Comparison of ENCODE assay signal across 13 mouse cellular contexts in genomic region chr14:16152702-16153101, GRCm38 (mm10).
DNase-seq lines count a peak whose midpoint lies in the region; ATAC-seq and TF ChIP-seq lines count a peak whose summit lies in the region.
"Had no signal": no experiment of that assay in that cellular context is flagged by ENCODE, and none has a peak within 500 bp of the region (broad histone marks: within the 10 kb centered on the region; RNA-seq: fewer than 3 reads in every experiment).

No protein-coding gene starts in this region.

- H3K27ac ChIP-seq in hindbrain, postnatal 0 days: no peak overlapping the region
- no peak overlapping the region for H3K27ac ChIP-seq in hindbrain, embryonic 11.5 days (ENCODE audit: low read depth, low read length)
- H3K27ac ChIP-seq in forebrain, embryonic 14.5 days (ENCODE audit: low read depth, low read length): no peak overlapping the region
- no peak overlapping the region for H3K27ac ChIP-seq in heart, embryonic 12.5 days (ENCODE audit: poor library complexity, severe bottlenecking)
- H3K27ac ChIP-seq: embryonic facial prominence, embryonic 15.5 days; liver, embryonic 13.5 days had no signal

- H3K27me3 ChIP-seq in hindbrain, postnatal 0 days (ENCODE audit: insufficient read depth, low read length): no peaks in the 10 kb centered on the region
- H3K27me3 ChIP-seq in hindbrain, embryonic 11.5 days (ENCODE audit: control insufficient read depth, insufficient read depth, low read length): no peaks in the 10 kb centered on the region
- no peaks in the 10 kb centered on the region for H3K27me3 ChIP-seq in forebrain, embryonic 14.5 days (replicated peaks; ENCODE audit: control insufficient read depth, insufficient read depth, low read length)
- no peaks in the 10 kb centered on the region for H3K27me3 ChIP-seq in heart, embryonic 12.5 days (replicated peaks)
- H3K27me3 ChIP-seq: embryonic facial prominence, embryonic 15.5 days; liver, embryonic 13.5 days; megakaryocyte, embryonic 14.5 days had no signal

- no peaks in the 10 kb centered on the region for H3K9me3 ChIP-seq in hindbrain, postnatal 0 days (ENCODE audit: low read length)
- no peaks in the 10 kb centered on the region for H3K9me3 ChIP-seq in hindbrain, embryonic 11.5 days (ENCODE audit: control insufficient read depth, low read length)
- no peaks in the 10 kb centered on the region for H3K9me3 ChIP-seq in forebrain, embryonic 14.5 days (replicated peaks; ENCODE audit: control insufficient read depth, low read length)
- no peaks in the 10 kb centered on the region for H3K9me3 ChIP-seq in heart, embryonic 12.5 days (replicated peaks)
- H3K9me3 ChIP-seq: embryonic facial prominence, embryonic 15.5 days; liver, embryonic 13.5 days; megakaryocyte, embryonic 14.5 days had no signal

- no peak overlapping the region for H3K4me3 ChIP-seq in hindbrain, postnatal 0 days (ENCODE audit: low read length)
- H3K4me3 ChIP-seq in hindbrain, embryonic 11.5 days (ENCODE audit: low read depth, low read length): no peak overlapping the region
- no peak overlapping the region for H3K4me3 ChIP-seq in forebrain, embryonic 14.5 days (ENCODE audit: low read depth, low read length)
- H3K4me3 ChIP-seq in heart, embryonic 12.5 days: no peak overlapping the region
- H3K4me3 ChIP-seq: embryonic facial prominence, embryonic 15.5 days; liver, embryonic 13.5 days; megakaryocyte, embryonic 14.5 days; myocyte had no signal

- peak; percentile 84 for ATAC-seq in hindbrain, postnatal 0 days
- no peak for ATAC-seq in hindbrain, embryonic 11.5 days (ENCODE audit: low FRiP score)
- ATAC-seq in forebrain, embryonic 14.5 days: peak; percentile 76
- ATAC-seq in heart, embryonic 12.5 days (ENCODE audit: insufficient number of reproducible peaks, low FRiP score): no peak

- no peak overlapping the region for H3K4me2 ChIP-seq in hindbrain, postnatal 0 days (ENCODE audit: low read depth, low read length)
- H3K4me2 ChIP-seq in hindbrain, embryonic 11.5 days (replicated peaks; ENCODE audit: low read depth, low read length): no peak overlapping the region
- no peak overlapping the region for H3K4me2 ChIP-seq in forebrain, embryonic 14.5 days (ENCODE audit: low read length)
- H3K4me2 ChIP-seq in heart, embryonic 12.5 days: no peak overlapping the region
- H3K4me2 ChIP-seq: embryonic facial prominence, embryonic 15.5 days; liver, embryonic 13.5 days had no signal

- no peaks in the 10 kb centered on the region for H3K4me1 ChIP-seq in hindbrain, postnatal 0 days (ENCODE audit: insufficient read depth, low read length)
- H3K4me1 ChIP-seq in hindbrain, embryonic 11.5 days (replicated peaks; ENCODE audit: control insufficient read depth, insufficient read depth, low read length): no peaks in the 10 kb centered on the region
- H3K4me1 ChIP-seq in forebrain, embryonic 14.5 days (ENCODE audit: control insufficient read depth, insufficient read depth, low read length): no peaks in the 10 kb centered on the region
- no peaks in the 10 kb centered on the region for H3K4me1 ChIP-seq in heart, embryonic 12.5 days (replicated peaks)
- H3K4me1 ChIP-seq: embryonic facial prominence, embryonic 15.5 days; liver, embryonic 13.5 days; megakaryocyte, embryonic 14.5 days had no signal

- peak; percentile 40 for DNase-seq in hindbrain, postnatal 0 days (ENCODE audit: low spot score)
- no peak for DNase-seq in hindbrain, embryonic 11.5 days (ENCODE audit: low spot score)
- peak; percentile 73 for DNase-seq in brain, adult 2 months (ENCODE audit: low read depth, low spot score)
- peak; percentile 12 for DNase-seq in cerebellum, adult 11 months
- peak; percentile 56 for DNase-seq in forebrain, embryonic 14.5 days (ENCODE audit: low spot score)
- no peak for DNase-seq in heart, adult 8-10 months (ENCODE audit: low spot score)
- DNase-seq in adrenal gland, postnatal 14 days: no peak
- DNase-seq: kidney, adult 9 months; liver, embryonic 13.5 days had no signal

- H3K36me3 ChIP-seq in hindbrain, postnatal 0 days (ENCODE audit: insufficient read depth, low read length): no peaks in the 10 kb centered on the region
- H3K36me3 ChIP-seq in hindbrain, embryonic 11.5 days (ENCODE audit: control insufficient read depth, insufficient read depth, low read length): no peaks in the 10 kb centered on the region
- no peaks in the 10 kb centered on the region for H3K36me3 ChIP-seq in forebrain, embryonic 14.5 days (ENCODE audit: control insufficient read depth, insufficient read depth, low read length)
- no peaks in the 10 kb centered on the region for H3K36me3 ChIP-seq in heart, embryonic 12.5 days
- H3K36me3 ChIP-seq: embryonic facial prominence, embryonic 15.5 days; liver, embryonic 13.5 days had no signal

- TF ChIP-seq CTCF in hindbrain, postnatal 0 days (IDR thresholded peaks at IDR 0.05; ENCODE audit: low read depth): no peak

- WGBS in hindbrain, postnatal 0 days: 19% methylated on average over 3 of the region's 3 CpGs
- 51% methylated on average over 3 of the region's 3 CpGs for whole genome bisulfite sequencing in hindbrain, embryonic 11.5 days
- 8% methylated on average over 3 of the region's 3 CpGs for WGBS in forebrain, embryonic 14.5 days
- 66% methylated on average over 3 of the region's 3 CpGs for WGBS in heart, embryonic 12.5 days

- H3K9ac ChIP-seq in hindbrain, postnatal 0 days (replicated peaks; ENCODE audit: low read length): no peak overlapping the region
- H3K9ac ChIP-seq in hindbrain, embryonic 11.5 days (ENCODE audit: low read depth, low read length): no peak overlapping the region
- no peak overlapping the region for H3K9ac ChIP-seq in forebrain, embryonic 14.5 days (ENCODE audit: low read length)
- no peak overlapping the region for H3K9ac ChIP-seq in heart, embryonic 12.5 days
- H3K9ac ChIP-seq: embryonic facial prominence, embryonic 15.5 days; liver, embryonic 13.5 days had no signal

Comparison
In these comparisons a context has a peak if more than half of its experiments do, and no peak if none do; other contexts are left out.
1. ATAC-seq: peak in hindbrain, postnatal 0 days (single experiment) and forebrain, embryonic 14.5 days (single experiment); none in hindbrain, embryonic 11.5 days (single experiment) and heart, embryonic 12.5 days (single experiment).
2. DNase-seq: peak in hindbrain, postnatal 0 days (single experiment), brain, adult 2 months (single experiment), cerebellum, adult 11 months (single experiment) and forebrain, embryonic 14.5 days (single experiment); none in hindbrain, embryonic 11.5 days (single experiment), heart, adult 8-10 months (single experiment) and adrenal gland, postnatal 14 days (single experiment).